ENCODE assay signal across 13 mouse cellular contexts in the genomic region with DNA sequence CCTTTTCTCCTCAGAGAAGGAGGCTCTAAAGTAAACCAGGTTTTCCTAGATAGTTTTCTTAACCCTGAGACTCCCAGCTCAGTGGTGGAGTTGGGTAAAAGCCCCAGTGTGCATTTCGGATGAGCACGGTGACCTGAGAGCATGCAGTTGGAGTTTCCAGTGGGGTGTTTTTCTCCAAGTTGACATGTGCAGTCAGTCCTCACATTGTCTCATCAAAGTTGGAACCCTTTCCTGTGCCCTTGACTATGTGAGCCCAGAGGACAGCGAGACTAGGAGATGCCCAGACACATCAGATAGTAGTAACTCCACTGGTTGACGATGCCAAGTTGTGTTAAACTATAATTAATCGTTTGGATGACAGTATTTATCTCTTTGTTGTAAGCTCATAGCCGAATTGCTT. TPM values are rescaled to one million over a fixed set of nuclear protein-coding genes. Genes with fewer than 3 reads are reported as not detected.
A peak's percentile ranks its signal among the peaks of the same experiment; 100 is the strongest.
DNase-seq lines count a peak whose midpoint lies in the region.
"Had no signal": no experiment of that assay in that cellular context is flagged by ENCODE, and none has a peak within 500 bp of the region (broad histone marks: within the 10 kb centered on the region; RNA-seq: fewer than 3 reads in every experiment).

No protein-coding gene starts in this region.

- peak; percentile 45 for DNase-seq in adrenal gland, adult 2 months
- DNase-seq in adrenal gland, adult 8-10 months, result no peak
- peak; percentile 87 for DNase-seq in heart, adult 11 months
- DNase-seq in heart, postnatal 14 days, result no peak
- DNase-seq: adrenal gland, postnatal 10 days; adrenal gland, postnatal 25 days; cerebellum, adult 11 months; cerebellum, adult 18-20 months; cerebellum, adult 8-10 months; cerebellum, adult 9-11 months; cerebellum, postnatal 14 days; cerebellum, postnatal 36 days; embryo, embryonic 11 days had no signal

- intact Hi-C loops in heart, postnatal 14 days (cut with DNase I), result no loop called here

RNA-seq across cellular contexts. Expression of gene Socs5, which starts 28.3 kb away (rescaled TPM):
- 10 to 100 TPM; 60.2 to 96.4 TPM for total RNA-seq in adrenal gland, adult 2 months (2021)
- 63.5 and 68.3 TPM in 2 replicates for polyA plus RNA-seq in adrenal gland, adult 2 months (2012; rRNA removed)
- total RNA-seq in adrenal gland, adult 8-10 months (2022), result 100 to 1,000 TPM in 1 of 4 experiments, 10 to 100 TPM in 3; 72.2 to 108 (median 96.0) TPM
- total RNA-seq in heart, postnatal 14 days (2021), result 10 to 100 TPM; 30.3 to 32.8 TPM

Comparison
In these comparisons a context has a peak if more than half of its experiments do, and no peak if none do; other contexts are left out.
1. DNase-seq: peak in adrenal gland, adult 2 months (single experiment) and heart, adult 11 months (single experiment); none in adrenal gland, adult 8-10 months (single experiment) and heart, postnatal 14 days (0 of 2).